Mouse (Mus musculus): Measurements from ENCODE around the gene Fam89b.
"Not testable (repeated sequence)": the region's sequence is repeated elsewhere in the genome, so short reads cannot be mapped to it uniquely, and the experiment has no call there.

Gene Fam89b

GRCm38 (mm10) chr19:5710068-5710467 lies 19.4 kb downstream of the Fam89b start:
- no peak for DNase-seq

GRCm38 (mm10) chr19:5704801-5705571 lies 24.5 kb downstream of the Fam89b start:
- peak; percentile 61 for DNase-seq

- peak; percentile 66 for DNase-seq
Measured at GRCm38 (mm10) chr19:5704163-5704800, 25.2 kb downstream of the Fam89b start, which contains the start of gene Kcnk7. Gene Kcnk7, plus strand, starts transcription at chr19:5704367.

- no peak for DNase-seq
Measured at GRCm38 (mm10) chr19:5695849-5696462, 33.5 kb downstream of the Fam89b start.

GRCm38 (mm10) chr19:5693801-5694200 lies 35.7 kb downstream of the Fam89b start:
- no peak for DNase-seq

- peak; percentile 17 for DNase-seq
Measured at GRCm38 (mm10) chr19:5692913-5693396, 36.5 kb downstream of the Fam89b start.

- DNase-seq = peak; percentile 82
Measured at GRCm38 (mm10) chr19:5692086-5692912, 37.2 kb downstream of the Fam89b start.

- DNase-seq = peak; percentile 29
Measured at GRCm38 (mm10) chr19:5691601-5692000, 37.9 kb downstream of the Fam89b start.

DNA sequence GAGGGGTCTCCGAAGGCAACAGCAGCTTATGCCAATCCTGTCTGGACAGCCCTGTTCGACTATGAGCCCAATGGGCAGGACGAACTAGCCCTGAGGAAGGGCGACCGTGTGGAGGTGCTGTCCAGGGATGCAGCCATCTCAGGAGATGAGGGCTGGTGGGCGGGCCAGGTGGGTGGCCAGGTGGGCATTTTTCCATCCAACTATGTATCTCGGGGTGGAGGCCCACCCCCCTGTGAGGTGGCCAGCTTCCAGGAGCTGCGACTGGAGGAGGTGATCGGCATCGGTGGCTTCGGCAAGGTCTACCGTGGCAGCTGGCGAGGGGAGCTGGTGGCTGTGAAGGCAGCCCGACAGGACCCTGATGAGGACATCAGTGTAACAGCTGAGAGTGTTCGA lies 39.1 kb downstream of the Fam89b start:
- no peak for DNase-seq

DNA sequence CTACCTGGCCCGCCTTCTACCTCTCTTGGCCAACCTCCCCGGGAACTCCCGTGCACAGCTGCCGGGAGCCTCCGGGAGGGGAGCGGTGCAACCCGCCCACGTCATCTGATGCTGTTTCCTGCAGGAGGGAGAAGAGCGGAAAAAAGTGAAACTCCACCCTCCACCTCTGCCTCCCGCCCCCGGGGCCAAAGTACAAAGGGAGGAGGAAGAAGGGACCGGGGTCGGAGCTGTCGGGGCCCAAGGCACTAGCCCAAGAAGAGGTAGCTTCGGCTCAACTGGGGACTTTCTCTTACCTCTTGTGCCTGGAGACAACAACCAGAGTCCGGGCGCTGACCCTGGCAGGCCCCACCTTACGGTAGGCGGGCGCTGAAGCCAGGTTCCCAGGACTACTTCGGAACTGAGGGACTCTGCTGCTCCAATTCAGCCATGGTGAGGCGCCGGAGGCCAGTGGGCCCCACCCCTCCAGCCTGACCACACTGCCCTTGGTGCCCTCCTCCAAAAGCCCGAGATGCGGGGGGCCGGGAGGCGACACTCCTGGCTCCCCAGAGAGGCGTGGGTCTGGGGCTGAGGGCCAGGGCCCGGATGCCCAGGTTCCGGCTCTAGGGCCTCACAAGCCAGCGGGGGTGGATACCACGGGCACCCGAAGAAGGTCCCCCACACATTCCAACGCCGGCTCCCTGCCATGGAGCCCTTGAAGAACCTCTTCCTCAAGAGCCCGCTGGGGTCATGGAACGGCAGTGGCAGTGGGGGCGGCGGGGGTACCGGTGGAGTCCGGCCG lies 39.7 kb downstream of the Fam89b start:
- peak; percentile 96 for DNase-seq

GRCm38 (mm10) chr19:5689088-5689428 lies 40.4 kb downstream of the Fam89b start:
- DNase-seq = no peak

- peak; percentile 99 for DNase-seq
Measured at GRCm38 (mm10) chr19:5688200-5689087, 41.0 kb downstream of the Fam89b start, which contains the start of the genes Map3k11 and Pcnx3. Gene Map3k11, plus strand, starts transcription at chr19:5688742. Gene Pcnx3, minus strand, starts transcription at chr19:5688908.

DNA sequence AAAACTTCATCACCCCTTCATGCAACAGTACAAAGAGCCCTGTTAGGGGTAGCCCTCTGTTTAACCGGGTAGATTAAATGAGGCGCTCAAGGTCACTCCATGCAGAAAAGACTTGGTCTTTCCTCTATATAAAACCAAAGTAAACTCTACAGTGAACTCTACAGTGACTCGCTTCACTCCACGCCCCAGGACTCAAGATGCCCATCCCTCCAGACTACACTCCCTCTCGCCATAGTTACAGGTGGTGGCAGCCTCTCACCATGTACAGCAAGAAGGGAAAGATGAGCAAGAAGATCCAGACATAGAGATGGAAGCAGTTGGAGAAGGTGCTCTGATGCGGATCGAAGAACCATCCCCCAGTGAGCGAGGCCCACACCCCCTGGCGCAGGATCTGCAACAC lies 41.7 kb downstream of the Fam89b start:
- DNase-seq = no peak

DNA sequence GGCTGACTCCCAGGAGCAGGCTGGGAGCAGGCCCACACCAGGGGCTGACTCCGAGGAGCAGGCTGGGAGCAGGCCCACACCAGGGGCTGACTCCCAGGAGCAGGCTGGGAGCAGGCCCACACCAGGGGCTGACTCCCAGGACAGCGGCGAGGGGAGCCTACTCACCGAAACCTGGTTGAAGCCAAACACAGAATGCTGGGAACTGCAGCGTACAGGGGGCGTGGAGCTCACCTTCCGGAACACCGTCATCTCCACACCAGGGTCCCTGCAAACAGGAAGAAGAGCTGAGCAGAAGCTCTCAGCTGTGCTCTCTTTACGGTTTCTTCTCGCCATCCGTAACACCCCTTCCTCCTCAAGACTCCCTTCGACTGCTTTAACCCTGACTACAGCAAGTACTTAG lies 42.5 kb downstream of the Fam89b start:
- DNase-seq = not testable (repeated sequence)

GRCm38 (mm10) chr19:5686437-5686836 lies 43.0 kb downstream of the Fam89b start:
- DNase-seq = no peak

DNA sequence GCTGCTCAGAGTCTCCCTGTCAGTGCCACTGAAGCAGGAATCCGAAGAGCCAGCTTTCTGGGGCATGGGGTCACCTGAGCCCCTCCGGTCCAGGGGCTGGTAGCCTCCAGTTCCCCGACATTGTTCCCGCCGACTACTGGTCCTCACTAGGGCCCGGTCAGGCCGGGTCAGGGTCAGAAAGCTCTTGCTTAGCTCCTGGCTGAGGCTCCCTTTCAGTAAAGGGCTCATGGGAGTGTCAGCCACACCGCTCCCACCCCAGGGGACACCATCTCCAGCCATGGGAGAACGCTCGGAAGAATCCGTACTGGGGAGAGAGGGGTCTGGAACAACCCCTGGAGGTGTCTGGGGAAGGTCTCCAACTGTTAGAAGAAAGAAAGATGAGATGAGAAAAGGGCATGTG lies 43.6 kb downstream of the Fam89b start:
- no peak for DNase-seq

DNA sequence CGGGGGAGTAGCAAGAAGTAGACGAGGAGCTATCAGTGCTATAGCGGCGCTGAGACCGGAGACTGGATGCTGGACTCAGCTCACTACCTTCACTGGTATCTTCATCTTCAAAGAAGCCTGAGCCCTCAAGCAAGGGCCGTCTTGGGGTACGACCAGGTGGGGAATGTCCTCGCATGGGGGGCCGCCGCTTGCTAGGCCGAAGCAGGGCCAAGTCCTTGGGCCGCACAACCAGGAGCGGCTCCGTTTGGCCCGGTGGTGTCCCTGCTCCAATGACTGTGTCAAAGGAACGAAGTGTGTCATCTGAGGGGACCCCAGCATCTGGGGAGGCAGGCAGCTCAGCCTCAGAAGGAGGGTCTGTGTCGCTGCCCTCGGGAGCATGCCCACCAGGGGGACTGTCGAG lies 44.0 kb downstream of the Fam89b start:
- DNase-seq = no peak

DNA sequence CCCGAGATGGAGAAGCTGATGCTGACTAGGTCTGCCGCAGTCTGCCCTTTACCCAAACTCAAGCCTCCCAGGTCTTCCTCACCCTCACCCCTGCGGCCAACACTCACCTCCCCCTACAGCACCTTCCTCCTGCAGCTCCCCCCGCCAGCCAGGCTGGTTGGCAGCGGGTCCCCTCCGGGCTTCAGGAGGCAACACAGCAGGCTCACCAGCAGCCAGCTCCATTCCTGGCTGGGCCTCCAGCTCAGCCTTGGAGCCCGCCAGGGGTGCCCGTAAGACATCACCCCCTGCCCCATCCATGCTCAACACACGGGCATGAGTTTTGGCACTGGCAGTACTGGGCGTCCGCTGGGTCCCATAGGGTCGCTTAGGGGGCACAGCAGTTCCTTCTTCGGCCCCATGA lies 44.5 kb downstream of the Fam89b start:
- no peak for DNase-seq

DNA sequence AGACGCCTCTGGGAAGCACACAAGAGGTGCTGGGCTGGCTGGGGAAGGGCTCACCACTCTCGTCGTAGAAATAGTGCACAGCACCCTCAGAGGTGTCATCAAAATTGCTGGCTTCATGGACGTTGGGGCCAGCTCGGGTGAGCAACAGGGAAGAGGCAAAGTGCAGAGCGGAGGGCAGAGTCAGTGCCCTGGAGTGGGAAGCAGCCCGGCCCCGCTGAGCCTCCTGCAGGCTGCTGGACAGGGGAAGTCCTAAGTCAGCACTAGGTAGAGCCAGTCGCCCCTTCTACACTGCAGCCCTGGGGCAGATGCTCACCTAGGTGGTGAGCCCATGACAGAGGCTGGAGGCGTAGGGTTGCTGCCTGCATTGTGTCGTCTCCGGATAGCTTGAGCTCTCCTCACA lies 45.2 kb downstream of the Fam89b start:
- DNase-seq = no peak

DNA sequence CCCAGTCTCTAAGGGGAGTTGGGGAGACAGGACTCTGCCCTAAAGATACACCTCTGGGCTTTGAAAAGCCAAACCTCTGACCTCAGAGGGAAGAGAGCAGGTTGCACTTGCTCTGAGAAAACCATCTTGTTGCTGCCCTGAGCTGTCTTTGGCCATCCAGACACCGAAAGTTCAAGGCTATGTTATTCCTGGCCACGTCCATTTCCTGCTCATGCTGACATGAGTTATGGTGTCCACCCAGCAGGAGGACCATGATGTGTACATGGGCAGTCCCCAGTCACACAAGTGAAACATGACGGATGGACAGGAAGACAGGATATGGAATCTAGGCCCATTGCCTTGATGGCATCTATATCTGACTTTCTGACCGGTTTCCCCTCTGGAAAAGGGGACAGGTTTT lies 49.0 kb downstream of the Fam89b start:
- no peak for DNase-seq

Measured in lung, postnatal 36 days (tissue).